In the genomic region with DNA sequence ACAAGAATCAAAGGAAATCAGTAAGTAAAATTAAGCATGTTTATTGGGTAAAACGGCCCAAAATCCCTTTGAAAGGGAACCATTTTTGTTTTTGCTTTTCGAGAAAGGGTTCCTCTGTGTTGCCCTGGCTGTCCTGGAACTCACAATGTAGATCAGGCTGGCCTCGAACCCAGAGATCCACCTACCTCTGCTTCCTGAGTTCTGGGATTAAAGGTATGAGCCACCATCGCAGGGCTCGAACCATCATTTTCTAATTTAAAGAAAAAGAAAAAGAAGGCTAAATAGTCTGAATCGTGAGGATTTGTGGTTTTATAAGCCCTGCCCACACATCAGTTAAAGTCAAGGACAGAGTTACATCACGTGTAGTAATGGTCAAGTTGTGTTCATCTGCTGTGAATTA, we compare ENCODE assay signal across 9 mouse cellular contexts. TPM values are rescaled to one million over a fixed set of nuclear protein-coding genes. Genes with fewer than 3 reads are reported as not detected.
A peak's percentile ranks its signal among the peaks of the same experiment; 100 is the strongest.
DNase-seq lines count a peak whose midpoint lies in the region; ATAC-seq and TF ChIP-seq lines count a peak whose summit lies in the region.
"Had no signal": no experiment of that assay in that cellular context is flagged by ENCODE, and none has a peak within 500 bp of the region (broad histone marks: within the 10 kb centered on the region; RNA-seq: fewer than 3 reads in every experiment).

No protein-coding gene starts in this region.

- peak overlapping the region; percentile 70 for H3K4me2 ChIP-seq in intestine, embryonic 16.5 days (ENCODE audit: low read depth, low read length)
- peak overlapping the region; percentile 66 for H3K4me2 ChIP-seq in neural tube, embryonic 15.5 days

- H3K4me3 ChIP-seq in lung, adult 2 months (replicated peaks; ENCODE audit: extremely low read depth, low read depth, low read length) = peak overlapping the region; percentile 84
- H3K4me3 ChIP-seq in intestine, embryonic 16.5 days (ENCODE audit: low read length) = peak overlapping the region; percentile 86
- H3K4me3 ChIP-seq in neural tube, embryonic 15.5 days (replicated peaks) = peak overlapping the region; percentile 79

- peak overlapping the region; percentile 98; the same call in 1 of the 2 replicates for H3K27ac ChIP-seq in intestine, embryonic 16.5 days (ENCODE audit: low read length)
- peak overlapping the region; percentile 96 for H3K27ac ChIP-seq in neural tube, embryonic 15.5 days (replicated peaks)

- ATAC-seq in intestine, embryonic 16.5 days = no peak
- ATAC-seq in neural tube, embryonic 15.5 days (ENCODE audit: low FRiP score) = no peak

- H3K9me3 ChIP-seq in intestine, embryonic 16.5 days (ENCODE audit: control insufficient read depth, low read length) = 0 out of 2 replicates have a peak, but pooled peaks cover 7% of the 10 kb centered on the region
- H3K9me3 ChIP-seq in neural tube, embryonic 15.5 days (replicated peaks) = no peaks in the 10 kb centered on the region

- 27% methylated on average over 7 of the region's 7 CpGs for WGBS in lung, adult 2 months
- WGBS in intestine, embryonic 16.5 days = 50% methylated on average over 7 of the region's 7 CpGs
- WGBS in neural tube, embryonic 15.5 days = 56% methylated on average over 7 of the region's 7 CpGs

- TF ChIP-seq CTCF in lung, adult 2 months (IDR thresholded peaks at IDR 0.05; ENCODE audit: insufficient read depth, low read length) = no peak

- H3K9ac ChIP-seq in intestine, embryonic 16.5 days (ENCODE audit: low read depth, low read length) = peak overlapping the region; percentile 93
- peak overlapping the region; percentile 87 for H3K9ac ChIP-seq in neural tube, embryonic 15.5 days (replicated peaks)

- H3K36me3 ChIP-seq in intestine, embryonic 16.5 days (ENCODE audit: control insufficient read depth, insufficient read depth, low read length) = peaks cover 7% of the 10 kb centered on the region
- peaks cover 5% of the 10 kb centered on the region; the same call in 1 of the 2 replicates for H3K36me3 ChIP-seq in neural tube, embryonic 15.5 days

- H3K27me3 ChIP-seq in intestine, embryonic 16.5 days (replicated peaks; ENCODE audit: control insufficient read depth, insufficient read depth, low read length) = no peaks in the 10 kb centered on the region
- H3K27me3 ChIP-seq in neural tube, embryonic 15.5 days (replicated peaks) = no peaks in the 10 kb centered on the region

- peaks cover 11% of the 10 kb centered on the region for H3K4me1 ChIP-seq in lung, adult 2 months (ENCODE audit: control insufficient read depth, insufficient read depth, low read length)
- H3K4me1 ChIP-seq in intestine, embryonic 16.5 days (ENCODE audit: control insufficient read depth, insufficient read depth, low read length) = peaks cover 6% of the 10 kb centered on the region
- peaks cover 39% of the 10 kb centered on the region for H3K4me1 ChIP-seq in neural tube, embryonic 15.5 days

- no peak for TF ChIP-seq POLR2A in lung, adult 2 months (IDR thresholded peaks at IDR 0.05; ENCODE audit: borderline replicate concordance, extremely low read depth, low read depth, low read length)

- DNase-seq in lung, adult 2 months = no peak
- no peak for DNase-seq in lung, postnatal 14 days
- peak; percentile 21 for DNase-seq in c-Kit-positive CD71-positive TER-119-positive erythroid progenitor cells, embryonic 14.5 days (ENCODE audit: low spot score)
- no peak for DNase-seq in layer of hippocampus, adult 9-10 months (ENCODE audit: low spot score)
- DNase-seq in retina, postnatal 1 day = no peak
- DNase-seq in left cerebral cortex, adult 9 months (ENCODE audit: low spot score in 2 of 2) = no peak
- DNase-seq: embryo, embryonic 11 days had no signal

RNA-seq across cellular contexts. Expression of a gene that starts 1.1 kb away (rescaled TPM):
- polyA plus RNA-seq in lung, adult 2 months (2012; rRNA removed) = 8.2 and 12.0 TPM in 2 replicates
- 14.4 and 16.8 TPM in 2 replicates for polyA plus RNA-seq in intestine, embryonic 16.5 days (2015; fragmentation: Nextera tagmentation; extraction: Ambion mirVana)
- 25.5 and 28.9 TPM in 2 replicates for polyA plus RNA-seq in neural tube, embryonic 15.5 days (2015; fragmentation: Nextera tagmentation; extraction: Ambion mirVana)

RNA-seq across cellular contexts. Expression of a gene that starts 7.1 kb away (rescaled TPM):
- 0.13 TPM in 1 of 2 replicates, not detected in the other for polyA plus RNA-seq in lung, adult 2 months (2012; rRNA removed)
- polyA plus RNA-seq in intestine, embryonic 16.5 days (2015; fragmentation: Nextera tagmentation; extraction: Ambion mirVana) = not detected in 2 replicates
- polyA plus RNA-seq in neural tube, embryonic 15.5 days (2015; fragmentation: Nextera tagmentation; extraction: Ambion mirVana) = not detected in 2 replicates

RNA-seq across cellular contexts. Expression of a gene that starts 31.4 kb away (rescaled TPM):
- 2.6 and 5.5 TPM in 2 replicates for polyA plus RNA-seq in lung, adult 2 months (2012; rRNA removed)
- 17.2 and 17.6 TPM in 2 replicates for polyA plus RNA-seq in intestine, embryonic 16.5 days (2015; fragmentation: Nextera tagmentation; extraction: Ambion mirVana)
- polyA plus RNA-seq in neural tube, embryonic 15.5 days (2015; fragmentation: Nextera tagmentation; extraction: Ambion mirVana) = 13.6 and 14.8 TPM in 2 replicates

RNA-seq across cellular contexts. Expression of a gene that starts 31.4 kb away (rescaled TPM):
- 3.7 and 5.2 TPM in 2 replicates for polyA plus RNA-seq in lung, adult 2 months (2012; rRNA removed)
- polyA plus RNA-seq in intestine, embryonic 16.5 days (2015; fragmentation: Nextera tagmentation; extraction: Ambion mirVana) = 2.6 and 2.7 TPM in 2 replicates
- 13.8 and 17.9 TPM in 2 replicates for polyA plus RNA-seq in neural tube, embryonic 15.5 days (2015; fragmentation: Nextera tagmentation; extraction: Ambion mirVana)

RNA-seq across cellular contexts. Expression of a gene that starts 53.7 kb away (rescaled TPM):
- polyA plus RNA-seq in lung, adult 2 months (2012; rRNA removed) = 16.8 and 22.2 TPM in 2 replicates
- 13.6 and 14.7 TPM in 2 replicates for polyA plus RNA-seq in intestine, embryonic 16.5 days (2015; fragmentation: Nextera tagmentation; extraction: Ambion mirVana)
- polyA plus RNA-seq in neural tube, embryonic 15.5 days (2015; fragmentation: Nextera tagmentation; extraction: Ambion mirVana) = 20.8 and 24.7 TPM in 2 replicates
